Mouse (Mus musculus) embryonic fibroblast, embryonic 13.5 days (primary cell): Measurements from ENCODE around the gene Hoxd3.

Experiments
- CTCF ChIP-seq: IDR thresholded peaks from 2 replicates; pipeline ENCODE4 v1.5.1; 2011; ENCODE audit warnings: mild to moderate bottlenecking, control low read depth, low read length, moderate library complexity, borderline replicate concordance; ENCODE audit not compliant: insufficient read depth
- POLR2A ChIP-seq: IDR thresholded peaks from 2 replicates; pipeline ENCODE4 v1.6.1; 2011; ENCODE audit warnings: low read depth, mild to moderate bottlenecking, control low read depth, low read length, moderate library complexity

DNA sequence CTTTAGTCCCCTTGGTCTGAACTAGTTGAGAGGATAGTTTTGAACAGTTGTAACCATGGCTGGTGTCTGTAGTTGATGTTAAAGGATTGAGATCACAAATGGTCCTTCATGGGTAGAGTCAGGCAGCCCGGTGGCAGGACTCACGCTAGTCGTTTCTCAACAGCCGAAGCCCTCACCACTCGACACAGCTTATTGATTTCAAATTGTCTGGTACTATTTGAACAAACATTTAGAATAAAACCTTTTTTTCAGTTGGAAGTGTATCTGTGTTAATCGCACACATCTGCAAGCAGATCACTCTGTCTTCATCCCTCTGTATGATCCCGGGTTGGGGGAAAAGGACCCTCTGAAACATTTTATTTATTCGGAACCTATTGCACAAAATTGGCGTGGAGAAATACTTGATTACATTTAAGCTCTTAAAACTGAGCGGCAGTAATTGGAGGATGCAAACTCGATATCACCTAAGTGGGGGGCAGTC, 36.0 kb downstream of the Hoxd3 start:
- TF ChIP-seq CTCF, result no peak
- TF ChIP-seq POLR2A, result no peak
